Mouse (Mus musculus): Measurements from ENCODE around the gene Osbpl2. TPM values are rescaled to one million over a fixed set of nuclear protein-coding genes. Genes with fewer than 3 reads are reported as not detected.
"Not testable (repeated sequence)": the region's sequence is repeated elsewhere in the genome, so short reads cannot be mapped to it uniquely, and the experiment has no call there.

The Osbpl2 gene
- polyA plus RNA-seq, 2 experiments from 2014 or later = 19.3 to 21.4 TPM

GRCm38 (mm10) chr2:180165855-180166254, 46.7 kb downstream of the Osbpl2 start:
- ATAC-seq = no peak

- no peak for ATAC-seq
Observed at GRCm38 (mm10) chr2:180166869-180167268, 47.8 kb downstream of the Osbpl2 start.

GRCm38 (mm10) chr2:180170151-180170805, 51.2 kb downstream of the Osbpl2 start:
- no peak for ATAC-seq

- peak; percentile 94 for ATAC-seq
Observed at GRCm38 (mm10) chr2:180170806-180171521, 51.9 kb downstream of the Osbpl2 start, which contains the start of gene Adrm1. Gene Adrm1, plus strand, starts transcription at chr2:180171485.

GRCm38 (mm10) chr2:180171522-180172070, 52.5 kb downstream of the Osbpl2 start:
- ATAC-seq = peak; percentile 18

GRCm38 (mm10) chr2:180172152-180172551, 53.0 kb downstream of the Osbpl2 start:
- no peak for ATAC-seq

GRCm38 (mm10) chr2:180173163-180173562, 54.1 kb downstream of the Osbpl2 start:
- ATAC-seq = no peak

- ATAC-seq = not testable (repeated sequence)
Observed at GRCm38 (mm10) chr2:180173711-180174110, 54.6 kb downstream of the Osbpl2 start.

- no peak for ATAC-seq
Observed at GRCm38 (mm10) chr2:180174121-180174520, 55.0 kb downstream of the Osbpl2 start.

- ATAC-seq = no peak
Observed at GRCm38 (mm10) chr2:180175725-180176124, 56.6 kb downstream of the Osbpl2 start.

GRCm38 (mm10) chr2:180181542-180181941, 62.4 kb downstream of the Osbpl2 start:
- no peak for ATAC-seq

- no peak for ATAC-seq
Observed at GRCm38 (mm10) chr2:180184011-180184751, 65.1 kb downstream of the Osbpl2 start.

- ATAC-seq = no peak
Observed at GRCm38 (mm10) chr2:180184752-180185109, 65.6 kb downstream of the Osbpl2 start.

- ATAC-seq = no peak
Observed at GRCm38 (mm10) chr2:180185686-180186085, 66.6 kb downstream of the Osbpl2 start.

GRCm38 (mm10) chr2:180187362-180187761, 68.3 kb downstream of the Osbpl2 start:
- no peak for ATAC-seq

- no peak for ATAC-seq
Observed at GRCm38 (mm10) chr2:180196610-180197322, 77.7 kb downstream of the Osbpl2 start.

GRCm38 (mm10) chr2:180197323-180198037, 78.4 kb downstream of the Osbpl2 start:
- ATAC-seq = no peak

- no peak for ATAC-seq
Observed at GRCm38 (mm10) chr2:180198782-180199181, 79.7 kb downstream of the Osbpl2 start.

GRCm38 (mm10) chr2:180200681-180201080, 81.6 kb downstream of the Osbpl2 start:
- no peak for ATAC-seq

GRCm38 (mm10) chr2:180201303-180201702, 82.2 kb downstream of the Osbpl2 start:
- no peak for ATAC-seq

- ATAC-seq = no peak
Observed at GRCm38 (mm10) chr2:180202263-180202662, 83.2 kb downstream of the Osbpl2 start.

GRCm38 (mm10) chr2:180202805-180203204, 83.7 kb downstream of the Osbpl2 start:
- ATAC-seq = no peak

All from activated CD4-positive, CD25-positive, alpha-beta regulatory T cell, adult 4 months (primary cell).